Mouse (Mus musculus) heart, embryonic 12.5 days (tissue): ENCODE measurements at regions not wholly inside any gene's neighbourhood (a gene's known extent, or its start where the extent isn't known, plus 50 kb on each side); places are given as distances from the start of the nearest gene placed in this dataset.
"Not testable (repeated sequence)": the region's sequence is repeated elsewhere in the genome, so short reads cannot be mapped to it uniquely, and the experiment has no call there.

Source experiments
- ATAC-seq: fragments of 200-750 bp; cut with Nextera tagmentation; 2 replicates; pipeline ENCODE4 v1.8.0; 2017; ENCODE audit warnings: moderate TSS enrichment, moderate library complexity; ENCODE audit not compliant: insufficient number of reproducible peaks, low FRiP score
- H3K27ac ChIP-seq: fragments of 300-500 bp; sonication (generic); 2 replicates; pipeline ENCODE4 v1.5.1; 2016; ENCODE audit warnings: mild to moderate bottlenecking, moderate library complexity; ENCODE audit not compliant: poor library complexity, severe bottlenecking
- H3K27me3 ChIP-seq: fragments of 300-500 bp; sonication (generic); replicated peaks from 2 replicates; pipeline ENCODE4 v1.6.1; 2016; ENCODE audit warnings: mild to moderate bottlenecking, moderate library complexity
- H3K36me3 ChIP-seq: fragments of 300-500 bp; sonication (generic); 2 replicates; pipeline ENCODE4 v1.6.1; 2016; ENCODE audit warnings: mild to moderate bottlenecking, moderate library complexity
- H3K4me1 ChIP-seq: fragments of 300-500 bp; sonication (generic); replicated peaks from 2 replicates; pipeline ENCODE4 v1.6.1; 2016; ENCODE audit warnings: mild to moderate bottlenecking
- H3K4me2 ChIP-seq: fragments of 300-500 bp; sonication (generic); 2 replicates; pipeline ENCODE4 v1.6.1; 2016; ENCODE audit warnings: mild to moderate bottlenecking, moderate library complexity
- H3K4me3 ChIP-seq: fragments of 300-500 bp; sonication (generic); 2 replicates; pipeline ENCODE4 v1.5.1; 2016; ENCODE audit warnings: mild to moderate bottlenecking
- H3K9ac ChIP-seq: fragments of 300-500 bp; sonication (generic); 2 replicates; pipeline ENCODE4 v1.6.1; 2016; ENCODE audit warnings: mild to moderate bottlenecking, moderate library complexity
- H3K9me3 ChIP-seq: fragments of 300-500 bp; sonication (generic); replicated peaks from 2 replicates; pipeline ENCODE4 v1.6.1; 2016; ENCODE audit warnings: mild to moderate bottlenecking, moderate library complexity
- WGBS: fragments of 180-500 bp; shearing (Covaris S2); methylation state at CpG from one replicate; pipeline ENCODE4 v1.1.7; 2016; 5-methylcytosine and 5-hydroxymethylcytosine counted together

- H3K36me3 ChIP-seq, result not testable (repeated sequence)
Observed at GRCm38 (mm10) chr15:5951661-5952060, 347.9 kb upstream of the Dab2 start.

GRCm38 (mm10) chr15:5953106-5953505 is 346.5 kb upstream of the Dab2 start:
- no peak overlapping the region for H3K4me2 ChIP-seq
- H3K9ac ChIP-seq, result no peak overlapping the region
- no peaks in the 10 kb centered on the region for H3K9me3 ChIP-seq
- no peaks in the 10 kb centered on the region for H3K27me3 ChIP-seq
- H3K27ac ChIP-seq, result no peak overlapping the region
- no peaks in the 10 kb centered on the region for H3K36me3 ChIP-seq
- H3K4me1 ChIP-seq, result no peaks in the 10 kb centered on the region
- no peak for ATAC-seq
- no peak overlapping the region for H3K4me3 ChIP-seq

More at GRCm38 (mm10) chr15:5951661-5952060, 347.9 kb upstream of the Dab2 start:
- not testable (repeated sequence) for H3K9ac ChIP-seq, H3K27ac ChIP-seq, H3K27me3 ChIP-seq, H3K4me1 ChIP-seq, H3K4me3 ChIP-seq, H3K4me2 ChIP-seq, ATAC-seq, H3K9me3 ChIP-seq
- WGBS, result 84% methylated on average over 2 of the region's 2 CpGs

- Histone ChIP-seq H3K27ac (no peak overlapping the region), H3K27me3 (no peaks in the 10 kb centered on the region), H3K4me2 (no peak overlapping the region), H3K9me3 (no peaks in the 10 kb centered on the region), H3K4me3 (no peak overlapping the region), H3K36me3 (no peaks in the 10 kb centered on the region), H3K4me1 (no peaks in the 10 kb centered on the region), H3K9ac (no peak overlapping the region)
- WGBS, result 66% methylated on average over 5 of the region's 5 CpGs
- no peak for ATAC-seq
Observed at GRCm38 (mm10) chr15:5991351-5992065, 308.1 kb upstream of the Dab2 start.

GRCm38 (mm10) chr15:5992146-5992545 is 307.4 kb upstream of the Dab2 start:
- not testable (repeated sequence) for H3K27me3 ChIP-seq, H3K9ac ChIP-seq, ATAC-seq, H3K4me3 ChIP-seq, H3K4me1 ChIP-seq, H3K9me3 ChIP-seq, H3K36me3 ChIP-seq, H3K4me2 ChIP-seq, H3K27ac ChIP-seq
- WGBS, result 92% methylated on average over 1 of the region's 1 CpGs

- ATAC-seq, result no peak
- Histone ChIP-seq H3K27me3 (no peaks in the 10 kb centered on the region), H3K4me3 (no peak overlapping the region), H3K4me2 (no peak overlapping the region), H3K4me1 (no peaks in the 10 kb centered on the region), H3K9me3 (no peaks in the 10 kb centered on the region), H3K27ac (no peak overlapping the region), H3K36me3 (no peaks in the 10 kb centered on the region), H3K9ac (no peak overlapping the region)
- 81% methylated on average over 1 of the region's 1 CpGs for WGBS
Observed at GRCm38 (mm10) chr15:6000816-6001215, 298.8 kb upstream of the Dab2 start.

GRCm38 (mm10) chr15:6001394-6001793 is 298.2 kb upstream of the Dab2 start:
- H3K9ac ChIP-seq, result no peak overlapping the region
- no peak overlapping the region for H3K27ac ChIP-seq
- no peak for ATAC-seq
- H3K27me3 ChIP-seq, result no peaks in the 10 kb centered on the region
- no peaks in the 10 kb centered on the region for H3K9me3 ChIP-seq
- no peaks in the 10 kb centered on the region for H3K36me3 ChIP-seq
- H3K4me1 ChIP-seq, result no peaks in the 10 kb centered on the region
- H3K4me3 ChIP-seq, result no peak overlapping the region
- H3K4me2 ChIP-seq, result no peak overlapping the region
- WGBS, result 76% methylated on average over 1 of the region's 1 CpGs

GRCm38 (mm10) chr15:6014982-6015381 is 284.6 kb upstream of the Dab2 start:
- Histone ChIP-seq H3K27ac (no peak overlapping the region), H3K4me2 (no peak overlapping the region), H3K4me3 (no peak overlapping the region), H3K9ac (no peak overlapping the region), H3K4me1 (no peaks in the 10 kb centered on the region), H3K36me3 (no peaks in the 10 kb centered on the region), H3K27me3 (no peaks in the 10 kb centered on the region), H3K9me3 (no peaks in the 10 kb centered on the region)
- no peak for ATAC-seq
- WGBS, result 56% methylated on average over 1 of the region's 1 CpGs

GRCm38 (mm10) chr15:6016637-6017049 is 282.9 kb upstream of the Dab2 start:
- Histone ChIP-seq H3K4me2 (no peak overlapping the region), H3K27ac (no peak overlapping the region), H3K4me1 (no peaks in the 10 kb centered on the region), H3K27me3 (no peaks in the 10 kb centered on the region), H3K36me3 (no peaks in the 10 kb centered on the region), H3K9me3 (no peaks in the 10 kb centered on the region), H3K9ac (no peak overlapping the region), H3K4me3 (no peak overlapping the region)
- no peak for ATAC-seq
- WGBS, result 70% methylated on average over 5 of the region's 5 CpGs

GRCm38 (mm10) chr15:6025543-6025942 is 274.0 kb upstream of the Dab2 start:
- no peak overlapping the region for H3K4me2 ChIP-seq
- H3K36me3 ChIP-seq, result no peaks in the 10 kb centered on the region
- no peaks in the 10 kb centered on the region for H3K27me3 ChIP-seq
- ATAC-seq, result no peak
- 0 out of 2 replicates have a peak, but pooled peaks cover 3% of the 10 kb centered on the region for H3K4me1 ChIP-seq
- H3K4me3 ChIP-seq, result no peak overlapping the region
- no peaks in the 10 kb centered on the region for H3K9me3 ChIP-seq
- H3K9ac ChIP-seq, result no peak overlapping the region
- WGBS, result 20% methylated on average over 4 of the region's 4 CpGs
- no peak overlapping the region for H3K27ac ChIP-seq

GRCm38 (mm10) chr15:6029214-6029613 is 270.4 kb upstream of the Dab2 start:
- Histone ChIP-seq H3K36me3 (no peaks in the 10 kb centered on the region), H3K27ac (no peak overlapping the region), H3K9ac (no peak overlapping the region), H3K4me3 (no peak overlapping the region), H3K9me3 (no peaks in the 10 kb centered on the region), H3K4me1 (0 out of 2 replicates have a peak, but pooled peaks cover 3% of the 10 kb centered on the region), H3K4me2 (no peak overlapping the region), H3K27me3 (no peaks in the 10 kb centered on the region)
- WGBS, result 88% methylated on average over 1 of the region's 1 CpGs
- ATAC-seq, result no peak

- Histone ChIP-seq H3K9me3 (no peaks in the 10 kb centered on the region), H3K4me1 (0 out of 2 replicates have a peak, but pooled peaks cover 2% of the 10 kb centered on the region), H3K36me3 (no peaks in the 10 kb centered on the region), H3K27ac (no peak overlapping the region), H3K4me3 (no peak overlapping the region), H3K9ac (no peak overlapping the region), H3K4me2 (no peak overlapping the region), H3K27me3 (no peaks in the 10 kb centered on the region)
- 56% methylated on average over 5 of the region's 5 CpGs for WGBS
- ATAC-seq, result no peak
Observed at GRCm38 (mm10) chr15:6030396-6030795, 269.2 kb upstream of the Dab2 start.

GRCm38 (mm10) chr15:6034156-6034555 is 265.4 kb upstream of the Dab2 start:
- Histone ChIP-seq H3K9ac (no peak overlapping the region), H3K9me3 (no peaks in the 10 kb centered on the region), H3K4me3 (no peak overlapping the region), H3K4me1 (no peaks in the 10 kb centered on the region), H3K27me3 (no peaks in the 10 kb centered on the region), H3K4me2 (no peak overlapping the region), H3K36me3 (no peaks in the 10 kb centered on the region), H3K27ac (no peak overlapping the region)
- ATAC-seq, result no peak
- WGBS, result 84% methylated on average over 4 of the region's 4 CpGs
